Mouse (Mus musculus) urinary bladder, postnatal 4 days (tissue): ENCODE results near the gene 1500009L16Rik.

Experiments
- DNase-seq, 2 experiments: peaks; one replicate each; pipeline ENCODE4 v3.0.0; 2021 to 2022; ENCODE audit warnings: low spot score in 2 of 2

1500009L16Rik gene

GRCm38 (mm10) chr10:83760535-83760934, 37.9 kb downstream of the 1500009L16Rik start:
- DNase-seq = no peak

GRCm38 (mm10) chr10:83763891-83764290, 41.2 kb downstream of the 1500009L16Rik start:
- DNase-seq = no peak

GRCm38 (mm10) chr10:83766882-83767281, 44.2 kb downstream of the 1500009L16Rik start:
- DNase-seq = peak in 1 of 2 experiments; percentile 30

GRCm38 (mm10) chr10:83776272-83776878, 53.7 kb downstream of the 1500009L16Rik start:
- DNase-seq = peak in 1 of 2 experiments; percentile 53

GRCm38 (mm10) chr10:83777253-83777652, 54.6 kb downstream of the 1500009L16Rik start:
- no peak for DNase-seq

- DNase-seq = no peak
Measured at GRCm38 (mm10) chr10:83781854-83782253, 59.2 kb downstream of the 1500009L16Rik start.

GRCm38 (mm10) chr10:83782371-83783120, 59.9 kb downstream of the 1500009L16Rik start:
- no peak for DNase-seq

GRCm38 (mm10) chr10:83785003-83785402, 62.3 kb downstream of the 1500009L16Rik start:
- DNase-seq = no peak

GRCm38 (mm10) chr10:83785627-83786392, 63.1 kb downstream of the 1500009L16Rik start:
- DNase-seq = no peak

- no peak for DNase-seq
Measured at GRCm38 (mm10) chr10:83795088-83795487, 72.4 kb downstream of the 1500009L16Rik start.

- no peak for DNase-seq
Measured at GRCm38 (mm10) chr10:83795500-83795899, 72.8 kb downstream of the 1500009L16Rik start.

GRCm38 (mm10) chr10:83804021-83804420, 81.4 kb downstream of the 1500009L16Rik start:
- DNase-seq = no peak

GRCm38 (mm10) chr10:83805201-83805718, 82.6 kb downstream of the 1500009L16Rik start:
- DNase-seq = no peak

GRCm38 (mm10) chr10:83807251-83807650, 84.6 kb downstream of the 1500009L16Rik start:
- peak in 1 of 2 experiments; percentile 16 for DNase-seq
